Mouse (Mus musculus): ENCODE measurements around the gene Zfp697.
"Not testable (repeated sequence)": the region's sequence is repeated elsewhere in the genome, so short reads cannot be mapped to it uniquely, and the experiment has no call there.

The Zfp697 gene

GRCm38 (mm10) chr3:98630152-98630551 is 247.9 kb downstream of the Zfp697 start, which contains the start of gene Hsd3b5:
Gene Hsd3b5 (minus strand): TSS chr3:98630252.
- DNase-seq (ENCODE audit: low spot score in 2 of 2), result no peak

- DNase-seq (ENCODE audit: low spot score in 2 of 2), result no peak
These were observed 252.9 kb downstream of the Zfp697 start for GRCm38 (mm10) chr3:98635145-98635544.

GRCm38 (mm10) chr3:98680786-98681185 is 298.5 kb downstream of the Zfp697 start:
- DNase-seq (ENCODE audit: low spot score in 2 of 2), result no peak

- DNase-seq (ENCODE audit: low spot score in 2 of 2), result no peak
These were observed 300.1 kb downstream of the Zfp697 start for GRCm38 (mm10) chr3:98682401-98682800.

GRCm38 (mm10) chr3:98720740-98721139 is 338.5 kb downstream of the Zfp697 start:
- DNase-seq (ENCODE audit: low spot score in 2 of 2), result no peak

- no peak for DNase-seq (ENCODE audit: low spot score in 2 of 2)
These were observed 342.1 kb downstream of the Zfp697 start, which contains the start of gene Hsd3b2 for GRCm38 (mm10) chr3:98724376-98724775. Gene Hsd3b2 (minus strand): TSS chr3:98724543.

- no peak for DNase-seq (ENCODE audit: low spot score in 2 of 2)
These were observed 344.0 kb downstream of the Zfp697 start for GRCm38 (mm10) chr3:98726281-98726680.

- DNase-seq (ENCODE audit: low spot score in 2 of 2), result no peak
These were observed 351.5 kb downstream of the Zfp697 start for GRCm38 (mm10) chr3:98733724-98734123.

- DNase-seq (ENCODE audit: low spot score in 2 of 2), result no peak
These were observed 352.1 kb downstream of the Zfp697 start for GRCm38 (mm10) chr3:98734340-98734739.

GRCm38 (mm10) chr3:98741043-98741442 is 358.8 kb downstream of the Zfp697 start:
- DNase-seq (ENCODE audit: low spot score in 2 of 2), result not testable (repeated sequence)

GRCm38 (mm10) chr3:98752171-98752570 is 369.9 kb downstream of the Zfp697 start:
- no peak for DNase-seq (ENCODE audit: low spot score in 2 of 2)

- DNase-seq (ENCODE audit: low spot score in 2 of 2), result no peak
These were observed 374.6 kb downstream of the Zfp697 start for GRCm38 (mm10) chr3:98756836-98757235.

GRCm38 (mm10) chr3:98764155-98764554 is 381.9 kb downstream of the Zfp697 start:
- no peak for DNase-seq (ENCODE audit: low spot score in 2 of 2)

- no peak for DNase-seq (ENCODE audit: low spot score in 2 of 2)
These were observed 398.7 kb downstream of the Zfp697 start for GRCm38 (mm10) chr3:98780921-98781320.

- no peak for DNase-seq (ENCODE audit: low spot score in 2 of 2)
These were observed 400.1 kb downstream of the Zfp697 start for GRCm38 (mm10) chr3:98782181-98782868.

GRCm38 (mm10) chr3:98786551-98786950 is 404.3 kb downstream of the Zfp697 start:
- DNase-seq (ENCODE audit: low spot score in 2 of 2), result no peak

All from frontal cortex, postnatal 10 days (tissue).